Mouse (Mus musculus): ENCODE data around the gene Med24. TPM values are rescaled to one million over a fixed set of nuclear protein-coding genes. Genes with fewer than 3 reads are reported as not detected.

Gene Med24
- polyA plus RNA-seq, 1 experiment from 2014 or later, result 58.4 TPM

- Histone ChIP-seq H3K9ac (no peak overlapping the region), H3K9me3 (ENCODE audit: control insufficient read depth, low read length) (no peaks in the 10 kb centered on the region), H3K27ac (no peak overlapping the region), H3K4me1 (replicated peaks; ENCODE audit: control insufficient read depth, insufficient read depth, low read length) (peaks cover 8% of the 10 kb centered on the region), H3K36me3 (replicated peaks; ENCODE audit: control insufficient read depth, insufficient read depth) (peaks cover 14% of the 10 kb centered on the region), H3K4me2 (replicated peaks) (no peak overlapping the region), H3K4me3 (replicated peaks; ENCODE audit: low read length) (no peak overlapping the region), H3K27me3 (ENCODE audit: control insufficient read depth, insufficient read depth, low read length) (no peaks in the 10 kb centered on the region)
- WGBS, result 59% methylated on average over 5 of the region's 5 CpGs
- DNase-seq (ENCODE audit: low spot score) (no peak), ATAC-seq (ENCODE audit: low FRiP score) (no peak)
These were observed 1.9 kb upstream of the Med24 start for GRCm38 (mm10) chr11:98731134-98731533.

GRCm38 (mm10) chr11:98730727-98731126 is 1.5 kb upstream of the Med24 start:
- no peaks in the 10 kb centered on the region for H3K9me3 ChIP-seq (ENCODE audit: control insufficient read depth, low read length)
- no peak overlapping the region for H3K27ac ChIP-seq
- H3K36me3 ChIP-seq (replicated peaks; ENCODE audit: control insufficient read depth, insufficient read depth), result peaks cover 18% of the 10 kb centered on the region
- H3K4me1 ChIP-seq (replicated peaks; ENCODE audit: control insufficient read depth, insufficient read depth, low read length), result peaks cover 8% of the 10 kb centered on the region
- no peak overlapping the region for H3K9ac ChIP-seq
- DNase-seq (ENCODE audit: low spot score) (no peak), ATAC-seq (ENCODE audit: low FRiP score) (no peak)
- no peaks in the 10 kb centered on the region for H3K27me3 ChIP-seq (ENCODE audit: control insufficient read depth, insufficient read depth, low read length)
- no peak overlapping the region for H3K4me3 ChIP-seq (replicated peaks; ENCODE audit: low read length)
- H3K4me2 ChIP-seq (replicated peaks), result no peak overlapping the region
- WGBS, result 60% methylated on average over 4 of the region's 4 CpGs

DNA sequence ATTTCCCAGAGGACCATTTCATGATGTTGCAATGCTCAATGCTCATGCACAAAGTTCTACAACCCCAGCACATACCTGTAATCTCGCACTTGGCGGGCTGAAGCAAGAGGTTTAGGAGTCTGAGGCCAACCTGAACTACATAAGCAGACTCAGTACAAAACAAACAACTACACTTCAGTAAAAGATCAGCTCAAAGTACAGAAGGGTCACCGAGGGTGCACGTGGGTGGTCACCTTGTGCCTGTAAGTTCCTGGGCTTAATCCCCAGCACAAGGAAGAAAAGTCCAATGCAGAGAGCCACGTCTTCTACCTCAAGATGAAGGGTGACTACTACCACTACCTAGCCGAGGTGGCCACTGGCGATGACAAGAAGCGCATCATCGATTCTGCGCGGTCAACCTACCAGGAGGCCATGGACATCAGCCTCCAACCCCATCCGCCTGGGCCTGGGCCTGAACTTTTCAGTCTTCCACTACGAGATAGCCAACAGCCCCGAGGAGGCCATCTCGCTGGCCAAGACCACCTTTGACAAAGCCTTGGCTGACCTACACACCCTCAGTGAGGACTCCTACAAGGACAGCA is 3.2 kb downstream of the Med24 start:
- Histone ChIP-seq H3K4me3 (replicated peaks; ENCODE audit: low read length) (no peak overlapping the region), H3K36me3 (replicated peaks; ENCODE audit: control insufficient read depth, insufficient read depth) (peaks cover 49% of the 10 kb centered on the region), H3K27me3 (ENCODE audit: control insufficient read depth, insufficient read depth, low read length) (no peaks in the 10 kb centered on the region), H3K4me2 (replicated peaks) (no peak overlapping the region), H3K27ac (no peak overlapping the region), H3K9me3 (ENCODE audit: control insufficient read depth, low read length) (no peaks in the 10 kb centered on the region), H3K9ac (no peak overlapping the region), H3K4me1 (replicated peaks; ENCODE audit: control insufficient read depth, insufficient read depth, low read length) (peaks cover 8% of the 10 kb centered on the region)
- DNase-seq (ENCODE audit: low spot score) (no peak), ATAC-seq (ENCODE audit: low FRiP score) (no peak)
- WGBS, result 96% methylated on average over 15 of the region's 15 CpGs

DNA sequence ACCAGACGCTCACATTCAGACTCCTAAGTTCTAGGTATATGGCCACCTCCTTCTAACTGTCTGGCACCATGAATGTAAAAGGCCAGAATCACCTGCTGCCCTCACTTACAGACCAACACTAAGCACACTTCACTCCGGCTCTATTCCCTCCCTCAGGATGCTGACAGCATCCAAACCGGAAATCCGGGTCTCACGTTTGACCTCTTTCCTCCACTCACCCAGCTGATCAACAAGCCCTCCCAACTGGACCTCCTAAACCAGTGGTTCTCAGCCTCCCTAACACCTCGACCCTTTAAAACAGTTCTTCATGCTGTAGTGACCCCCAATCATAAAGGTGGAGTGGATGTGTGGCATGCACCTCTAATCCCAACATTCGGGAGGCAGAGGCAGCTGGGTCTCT is 6.1 kb downstream of the Med24 start:
- H3K9ac ChIP-seq, result no peak overlapping the region

DNA sequence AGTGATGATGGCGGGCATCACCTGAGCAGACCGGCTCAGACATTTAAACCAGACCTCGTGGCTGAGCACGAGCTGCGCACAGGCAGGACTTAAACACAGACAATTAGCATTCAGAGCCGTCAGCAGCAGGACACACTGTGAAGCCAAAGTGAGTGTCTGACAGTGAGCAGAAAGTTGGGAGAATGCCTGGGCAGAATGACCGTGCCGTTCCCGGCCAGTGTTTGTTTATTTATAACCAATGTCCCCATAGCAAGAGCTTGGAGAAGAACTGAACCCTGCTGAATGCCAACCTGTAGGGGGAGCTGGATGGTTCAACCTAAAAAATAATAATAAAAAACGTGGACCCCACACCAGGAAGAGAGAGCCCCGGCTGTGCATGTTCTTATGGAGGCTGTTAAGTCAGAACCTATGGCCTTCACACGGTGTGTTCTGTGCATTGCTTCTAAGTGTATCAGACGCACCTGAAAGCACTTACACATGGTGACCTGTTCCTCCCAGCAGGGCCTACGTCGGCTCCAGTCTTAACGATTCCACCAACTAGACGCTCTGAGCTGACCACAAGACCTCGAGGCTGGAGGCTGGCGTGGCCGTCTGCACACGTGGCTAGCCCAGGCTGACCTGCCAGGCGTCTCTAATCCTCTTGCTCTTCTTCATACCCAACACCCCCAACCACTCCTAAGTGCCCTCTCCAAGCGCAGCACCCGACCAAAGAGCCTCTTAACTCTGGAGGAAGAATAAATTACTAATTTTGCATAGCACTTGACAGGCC is 7.6 kb downstream of the Med24 start:
- DNase-seq (ENCODE audit: low spot score) (no peak), ATAC-seq (ENCODE audit: low FRiP score) (no peak)
- no peak overlapping the region for H3K4me2 ChIP-seq (replicated peaks)
- H3K9ac ChIP-seq, result no peak overlapping the region
- H3K36me3 ChIP-seq (replicated peaks; ENCODE audit: control insufficient read depth, insufficient read depth), result peaks cover 57% of the 10 kb centered on the region
- H3K9me3 ChIP-seq (ENCODE audit: control insufficient read depth, low read length), result no peaks in the 10 kb centered on the region
- H3K27me3 ChIP-seq (ENCODE audit: control insufficient read depth, insufficient read depth, low read length), result no peaks in the 10 kb centered on the region
- 69% methylated on average over 24 of the region's 24 CpGs for WGBS
- no peaks in the 10 kb centered on the region for H3K4me1 ChIP-seq (replicated peaks; ENCODE audit: control insufficient read depth, insufficient read depth, low read length)
- no peak overlapping the region for H3K4me3 ChIP-seq (replicated peaks; ENCODE audit: low read length)
- H3K27ac ChIP-seq, result no peak overlapping the region

More for the DNA sequence above, 6.1 kb downstream of the Med24 start:
- no peaks in the 10 kb centered on the region for H3K9me3 ChIP-seq (ENCODE audit: control insufficient read depth, low read length)
- H3K4me1 ChIP-seq (replicated peaks; ENCODE audit: control insufficient read depth, insufficient read depth, low read length), result peaks cover 2% of the 10 kb centered on the region; the same call in 1 of the 2 replicates
- no peak overlapping the region for H3K27ac ChIP-seq
- peaks cover 57% of the 10 kb centered on the region for H3K36me3 ChIP-seq (replicated peaks; ENCODE audit: control insufficient read depth, insufficient read depth)
- DNase-seq (ENCODE audit: low spot score) (no peak), ATAC-seq (ENCODE audit: low FRiP score) (no peak)
- whole genome bisulfite sequencing, result 86% methylated on average over 7 of the region's 7 CpGs
- H3K4me2 ChIP-seq (replicated peaks), result no peak overlapping the region
- H3K4me3 ChIP-seq (replicated peaks; ENCODE audit: low read length), result no peak overlapping the region
- H3K27me3 ChIP-seq (ENCODE audit: control insufficient read depth, insufficient read depth, low read length), result no peaks in the 10 kb centered on the region

GRCm38 (mm10) chr11:98720756-98721155 is 8.5 kb downstream of the Med24 start:
- ATAC-seq (ENCODE audit: low FRiP score), result no peak
- no peaks in the 10 kb centered on the region for H3K4me1 ChIP-seq (replicated peaks; ENCODE audit: control insufficient read depth, insufficient read depth, low read length)
- H3K27ac ChIP-seq, result no peak overlapping the region
- H3K36me3 ChIP-seq (replicated peaks; ENCODE audit: control insufficient read depth, insufficient read depth), result peaks cover 59% of the 10 kb centered on the region
- no peak overlapping the region for H3K4me3 ChIP-seq (replicated peaks; ENCODE audit: low read length)
- H3K9ac ChIP-seq, result no peak overlapping the region
- WGBS, result 60% methylated on average over 2 of the region's 2 CpGs
- H3K4me2 ChIP-seq (replicated peaks), result no peak overlapping the region
- no peaks in the 10 kb centered on the region for H3K9me3 ChIP-seq (ENCODE audit: control insufficient read depth, low read length)
- H3K27me3 ChIP-seq (ENCODE audit: control insufficient read depth, insufficient read depth, low read length), result no peaks in the 10 kb centered on the region
- no peak for DNase-seq (ENCODE audit: low spot score)

DNA sequence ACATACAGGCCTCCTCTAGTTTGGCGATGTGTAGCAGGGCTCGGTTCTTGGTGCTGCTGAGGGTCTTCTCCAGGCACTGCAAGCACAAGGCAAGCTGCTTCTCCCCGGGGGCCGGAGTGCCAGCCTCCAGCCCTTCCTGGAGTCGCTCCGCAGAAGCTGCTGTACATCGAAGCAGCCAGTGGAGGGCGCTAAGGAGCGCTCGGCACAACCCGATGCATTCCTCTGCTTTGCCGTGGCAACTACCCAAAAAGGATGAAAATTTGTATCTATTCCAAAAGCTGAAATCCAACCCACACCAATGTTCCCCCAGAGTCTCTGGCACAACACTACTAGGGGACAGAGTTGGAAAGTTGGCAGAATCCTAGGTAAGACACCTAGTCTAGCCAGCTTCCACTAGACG is 11.3 kb downstream of the Med24 start:
- Histone ChIP-seq H3K36me3 (replicated peaks; ENCODE audit: control insufficient read depth, insufficient read depth) (peaks cover 64% of the 10 kb centered on the region), H3K27me3 (ENCODE audit: control insufficient read depth, insufficient read depth, low read length) (no peaks in the 10 kb centered on the region), H3K4me3 (replicated peaks; ENCODE audit: low read length) (no peak overlapping the region), H3K4me1 (replicated peaks; ENCODE audit: control insufficient read depth, insufficient read depth, low read length) (no peaks in the 10 kb centered on the region), H3K4me2 (replicated peaks) (no peak overlapping the region), H3K9me3 (ENCODE audit: control insufficient read depth, low read length) (no peaks in the 10 kb centered on the region), H3K9ac (no peak overlapping the region), H3K27ac (no peak overlapping the region)
- no peak for ATAC-seq (ENCODE audit: low FRiP score)
- peak; percentile 70 for DNase-seq (ENCODE audit: low spot score)
- 14% methylated on average over 13 of the region's 13 CpGs for WGBS

GRCm38 (mm10) chr11:98715946-98716345 is 13.3 kb downstream of the Med24 start:
- no peak overlapping the region for H3K27ac ChIP-seq
- H3K4me2 ChIP-seq (replicated peaks), result no peak overlapping the region
- DNase-seq (ENCODE audit: low spot score), result no peak
- H3K27me3 ChIP-seq (ENCODE audit: control insufficient read depth, insufficient read depth, low read length), result no peaks in the 10 kb centered on the region
- no peaks in the 10 kb centered on the region for H3K9me3 ChIP-seq (ENCODE audit: control insufficient read depth, low read length)
- 93% methylated on average over 9 of the region's 9 CpGs for WGBS
- no peaks in the 10 kb centered on the region for H3K4me1 ChIP-seq (replicated peaks; ENCODE audit: control insufficient read depth, insufficient read depth, low read length)
- H3K36me3 ChIP-seq (replicated peaks; ENCODE audit: control insufficient read depth, insufficient read depth), result peaks cover 72% of the 10 kb centered on the region
- no peak for ATAC-seq (ENCODE audit: low FRiP score)
- no peak overlapping the region for H3K9ac ChIP-seq
- no peak overlapping the region for H3K4me3 ChIP-seq (replicated peaks; ENCODE audit: low read length)

DNA sequence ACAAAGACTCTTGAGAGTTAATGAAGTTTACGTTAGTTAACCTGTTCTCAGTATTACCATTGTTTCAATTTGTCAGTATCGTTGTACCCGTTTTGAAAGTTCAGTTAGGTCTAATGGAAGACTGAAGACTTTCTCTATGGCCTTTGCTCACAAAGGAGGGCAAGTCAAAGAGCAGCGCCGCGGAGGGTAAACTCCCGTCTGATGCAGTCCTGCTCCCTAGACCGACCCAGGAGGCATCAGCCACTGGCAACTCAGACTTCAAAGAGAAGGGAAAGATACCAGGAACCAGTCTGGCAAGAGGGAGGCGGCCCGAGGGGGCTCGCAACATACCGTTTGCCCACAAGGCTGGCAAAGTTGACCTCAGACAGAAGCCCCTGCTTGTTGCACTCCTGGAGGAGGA is 15.5 kb downstream of the Med24 start:
- Histone ChIP-seq H3K36me3 (replicated peaks; ENCODE audit: control insufficient read depth, insufficient read depth) (peaks cover 87% of the 10 kb centered on the region), H3K4me1 (replicated peaks; ENCODE audit: control insufficient read depth, insufficient read depth, low read length) (no peaks in the 10 kb centered on the region), H3K4me3 (replicated peaks; ENCODE audit: low read length) (no peak overlapping the region), H3K9ac (no peak overlapping the region), H3K9me3 (ENCODE audit: control insufficient read depth, low read length) (no peaks in the 10 kb centered on the region), H3K27ac (no peak overlapping the region), H3K27me3 (ENCODE audit: control insufficient read depth, insufficient read depth, low read length) (no peaks in the 10 kb centered on the region), H3K4me2 (replicated peaks) (no peak overlapping the region)
- 91% methylated on average over 12 of the region's 12 CpGs for WGBS
- ATAC-seq (ENCODE audit: low FRiP score) (no peak), DNase-seq (ENCODE audit: low spot score) (no peak)
